Mouse (Mus musculus) heart, embryonic 10.5 days (tissue): Measurements from ENCODE around the gene Ccdc88a. TPM values are rescaled to one million over a fixed set of nuclear protein-coding genes. Genes with fewer than 3 reads are reported as not detected.
A peak's percentile ranks its signal among the peaks of the same experiment; 100 is the strongest.
"Not testable (repeated sequence)": the region's sequence is repeated elsewhere in the genome, so short reads cannot be mapped to it uniquely, and the experiment has no call there.

Experiments used
- DNase-seq: peaks from one replicate; pipeline ENCODE4 v3.0.0-alpha.2; 2017; ENCODE audit warnings: low spot score
- H3K27ac ChIP-seq: fragments of 300-500 bp; sonication (generic); 2 replicates; pipeline ENCODE4 v1.5.1; 2016; ENCODE audit warnings: mild to moderate bottlenecking
- H3K27me3 ChIP-seq: fragments of 300-500 bp; sonication (generic); 2 replicates; pipeline ENCODE4 v1.6.1; 2016; ENCODE audit warnings: mild to moderate bottlenecking; ENCODE audit not compliant: poor library complexity, insufficient read depth, severe bottlenecking
- H3K36me3 ChIP-seq: fragments of 300-500 bp; sonication (generic); 2 replicates; pipeline ENCODE4 v1.6.1; 2016; ENCODE audit warnings: mild to moderate bottlenecking, moderate library complexity
- H3K4me1 ChIP-seq: fragments of 300-500 bp; sonication (generic); 2 replicates; pipeline ENCODE4 v1.6.1; 2016; ENCODE audit warnings: mild to moderate bottlenecking
- H3K4me3 ChIP-seq: fragments of 300-500 bp; sonication (generic); 2 replicates; pipeline ENCODE4 v1.5.1; 2016; ENCODE audit warnings: mild to moderate bottlenecking, moderate library complexity
- H3K9me3 ChIP-seq: fragments of 300-500 bp; sonication (generic); 2 replicates; pipeline ENCODE4 v1.6.1; 2016; ENCODE audit warnings: mild to moderate bottlenecking, moderate library complexity
- WGBS: fragments of 180-500 bp; shearing (Covaris S2); methylation state at CpG from one replicate; pipeline ENCODE4 v1.1.7; 2016; 5-methylcytosine and 5-hydroxymethylcytosine counted together
- polyA plus RNA-seq: library from polyadenylated mRNA; unstranded; fragments of >200 nt; fragmentation: Nextera tagmentation; extraction: Ambion mirVana; gene quantifications from 2 replicates; pipeline ENCODE4 v1.2.1, GENCODE M21; 2016

Gene Ccdc88a
- polyA plus RNA-seq, 1 experiment from 2014 or later: 32.3 TPM

GRCm38 (mm10) chr11:29503948-29504893 lies 130.8 kb downstream of the Ccdc88a start:
- 84% methylated on average over 10 of the region's 10 CpGs for WGBS
- peaks cover 43% of the 10 kb centered on the region for H3K36me3 ChIP-seq
- DNase-seq: no peak

DNA sequence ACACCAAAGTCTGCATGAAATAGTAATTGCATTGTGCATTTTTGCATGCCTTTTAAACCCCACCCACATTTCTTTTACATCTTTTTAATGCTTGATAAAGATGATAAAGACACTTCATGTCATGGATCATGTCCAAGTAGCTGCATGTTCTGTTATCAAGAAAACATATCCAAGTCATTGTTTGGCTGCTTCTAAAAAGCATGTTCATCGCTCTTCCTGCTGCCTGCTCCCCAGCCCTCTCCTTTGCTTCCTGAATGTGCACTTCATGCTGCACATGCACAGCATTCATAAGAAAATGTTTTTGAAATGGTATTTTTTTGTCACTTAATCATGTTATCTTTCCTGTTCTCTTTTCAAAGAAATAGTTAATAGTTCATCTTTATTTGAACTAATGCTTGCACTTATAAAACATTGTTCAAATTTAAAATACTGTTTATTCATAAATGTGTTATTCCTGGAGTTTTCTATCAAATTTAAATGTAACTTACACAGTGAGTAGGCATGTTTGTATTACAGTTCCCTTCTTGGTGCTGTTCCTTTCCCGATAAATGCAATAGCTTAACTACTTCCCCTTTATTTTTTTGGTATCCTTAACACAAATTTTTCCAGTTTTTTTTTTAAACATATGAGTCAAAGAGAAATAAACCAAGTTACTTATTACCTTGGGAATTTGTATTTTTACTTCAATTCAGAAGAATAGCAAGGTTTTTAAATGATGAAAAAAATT lies 131.6 kb downstream of the Ccdc88a start:
- H3K36me3 ChIP-seq: peaks cover 38% of the 10 kb centered on the region
- H3K27ac ChIP-seq: no peak overlapping the region
- WGBS: 95% methylated on average over 2 of the region's 2 CpGs

More at GRCm38 (mm10) chr11:29503948-29504893, 130.8 kb downstream of the Ccdc88a start:
- Histone ChIP-seq H3K9me3 (no peaks in the 10 kb centered on the region), H3K4me1 (no peaks in the 10 kb centered on the region), H3K4me3 (no peak overlapping the region), H3K27ac (no peak overlapping the region), H3K27me3 (no peaks in the 10 kb centered on the region)

GRCm38 (mm10) chr11:29509421-29509820 lies 136.0 kb downstream of the Ccdc88a start:
- Histone ChIP-seq H3K27ac (no peak overlapping the region), H3K27me3 (no peaks in the 10 kb centered on the region), H3K4me3 (no peak overlapping the region), H3K9me3 (no peaks in the 10 kb centered on the region), H3K36me3 (peaks cover 36% of the 10 kb centered on the region), H3K4me1 (peaks cover 5% of the 10 kb centered on the region; the same call in 1 of the 2 replicates)
- no peak for DNase-seq
- WGBS: 94% methylated on average over 1 of the region's 1 CpGs

More for the DNA sequence above, 131.6 kb downstream of the Ccdc88a start:
- H3K9me3 ChIP-seq: no peaks in the 10 kb centered on the region
- H3K4me1 ChIP-seq: no peaks in the 10 kb centered on the region
- H3K27me3 ChIP-seq: no peaks in the 10 kb centered on the region
- DNase-seq: no peak
- no peak overlapping the region for H3K4me3 ChIP-seq

DNA sequence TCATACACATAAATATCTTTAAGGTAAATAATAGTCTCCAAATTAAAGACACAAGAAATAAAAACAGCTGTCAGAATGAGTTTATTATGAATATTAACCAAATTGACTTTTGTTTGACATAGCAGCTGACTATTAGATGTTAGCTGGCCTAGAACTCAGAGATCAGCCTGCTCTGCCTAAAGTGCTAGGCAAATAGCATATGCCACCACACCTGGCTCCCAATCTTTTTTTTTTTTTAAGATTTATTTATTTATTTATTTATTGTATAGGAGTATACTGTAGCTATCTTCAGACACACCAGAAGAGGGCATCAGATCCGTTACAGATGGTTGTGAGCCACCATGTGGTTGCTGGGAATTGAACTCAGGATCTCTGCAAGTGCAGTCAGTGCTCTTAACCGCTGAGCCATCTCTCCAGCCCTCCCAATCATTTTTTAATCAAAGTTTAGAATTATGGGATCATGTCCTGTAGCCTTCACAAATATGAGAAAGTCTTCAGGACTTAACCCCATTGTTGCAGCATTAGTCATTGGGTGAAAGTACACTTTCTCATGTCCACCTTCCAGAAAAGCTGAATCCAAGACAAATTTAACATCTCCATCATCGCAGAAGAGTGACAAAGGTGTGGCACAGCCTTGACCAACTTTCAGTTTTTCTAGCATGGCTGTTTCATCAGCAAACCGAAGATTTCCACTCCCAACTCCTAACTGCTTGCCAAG lies 139.5 kb downstream of the Ccdc88a start:
- Histone ChIP-seq H3K4me1 (peaks cover 5% of the 10 kb centered on the region; the same call in 1 of the 2 replicates), H3K36me3 (peaks cover 19% of the 10 kb centered on the region), H3K27ac (no peak overlapping the region), H3K4me3 (no peak overlapping the region), H3K27me3 (no peaks in the 10 kb centered on the region), H3K9me3 (no peaks in the 10 kb centered on the region)
- no peak for DNase-seq
- 89% methylated on average over 4 of the region's 4 CpGs for WGBS

- DNase-seq: no peak
- Histone ChIP-seq H3K36me3 (peaks cover 19% of the 10 kb centered on the region), H3K27ac (peak overlapping the region; percentile 95), H3K4me3 (peak overlapping the region; percentile 78), H3K4me1 (peaks cover 5% of the 10 kb centered on the region; the same call in 1 of the 2 replicates), H3K9me3 (no peaks in the 10 kb centered on the region), H3K27me3 (no peaks in the 10 kb centered on the region)
- WGBS: 25% methylated on average over 10 of the region's 10 CpGs
Observed at GRCm38 (mm10) chr11:29514325-29514681, 140.8 kb downstream of the Ccdc88a start.

DNA sequence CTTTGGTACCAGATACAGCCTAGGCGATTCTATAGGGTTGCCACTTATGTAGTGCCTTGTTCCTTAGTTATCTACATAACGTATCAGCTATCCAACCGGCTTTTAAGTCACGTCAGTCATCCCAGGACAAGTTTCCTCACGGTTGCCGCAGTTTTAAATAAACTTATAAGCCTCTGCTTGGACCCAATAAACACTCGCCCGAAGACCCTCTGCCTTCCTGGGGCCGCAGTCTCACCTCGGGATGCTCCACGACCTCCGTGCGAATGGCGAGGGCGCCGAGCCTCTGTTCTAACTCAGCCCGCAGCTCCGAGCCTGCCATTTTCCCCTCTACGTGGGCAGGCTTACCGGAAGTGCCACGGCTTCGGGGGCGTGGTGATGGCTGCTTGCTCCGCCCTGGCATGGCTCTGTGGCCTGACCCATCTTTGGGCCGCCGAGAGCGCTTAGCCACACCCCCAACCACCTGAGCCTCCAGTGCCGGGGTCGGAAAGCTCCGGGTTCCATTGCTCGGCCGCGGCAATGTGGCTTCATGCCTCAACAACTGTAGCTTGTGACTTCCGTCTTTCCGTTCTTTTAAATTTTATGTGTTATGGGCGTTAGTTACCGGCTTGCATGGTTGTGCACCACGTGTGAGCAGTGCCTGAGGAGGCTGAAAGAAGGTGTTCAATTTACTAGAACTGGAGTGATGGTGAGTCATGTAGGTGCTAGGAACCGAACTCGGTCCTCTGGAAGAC lies 141.4 kb downstream of the Ccdc88a start, which contains the start of gene Prorsd1:
TSS of gene Prorsd1 (minus strand) at position 352 of the 731 bp plus-strand sequence.
- 3% methylated on average over 40 of the region's 40 CpGs for WGBS
- H3K9me3 ChIP-seq: no peaks in the 10 kb centered on the region
- peak; percentile 97 for DNase-seq
- peaks cover 19% of the 10 kb centered on the region for H3K36me3 ChIP-seq
- H3K4me3 ChIP-seq: peak within 1 kb of the TSS; percentile 78
- H3K27ac ChIP-seq: peak within 1 kb of the TSS; percentile 95
- no peaks in the 10 kb centered on the region for H3K27me3 ChIP-seq
- H3K4me1 ChIP-seq: peaks cover 5% of the 10 kb centered on the region; the same call in 1 of the 2 replicates

GRCm38 (mm10) chr11:29525988-29526794 lies 152.7 kb downstream of the Ccdc88a start, which contains the start of gene Mtif2:
TSS of gene Mtif2 (plus strand) at chr11:29526408.
- no peaks in the 10 kb centered on the region for H3K9me3 ChIP-seq
- H3K36me3 ChIP-seq: peaks cover 13% of the 10 kb centered on the region
- H3K4me1 ChIP-seq: peaks cover 8% of the 10 kb centered on the region; the same call in 1 of the 2 replicates
- 2% methylated on average over 47 of the region's 47 CpGs for WGBS
- peak; percentile 95 for DNase-seq
- peak within 1 kb of the TSS; percentile 78 for H3K4me3 ChIP-seq
- H3K27me3 ChIP-seq: no peaks in the 10 kb centered on the region
- H3K27ac ChIP-seq: peak within 1 kb of the TSS; percentile 96

DNA sequence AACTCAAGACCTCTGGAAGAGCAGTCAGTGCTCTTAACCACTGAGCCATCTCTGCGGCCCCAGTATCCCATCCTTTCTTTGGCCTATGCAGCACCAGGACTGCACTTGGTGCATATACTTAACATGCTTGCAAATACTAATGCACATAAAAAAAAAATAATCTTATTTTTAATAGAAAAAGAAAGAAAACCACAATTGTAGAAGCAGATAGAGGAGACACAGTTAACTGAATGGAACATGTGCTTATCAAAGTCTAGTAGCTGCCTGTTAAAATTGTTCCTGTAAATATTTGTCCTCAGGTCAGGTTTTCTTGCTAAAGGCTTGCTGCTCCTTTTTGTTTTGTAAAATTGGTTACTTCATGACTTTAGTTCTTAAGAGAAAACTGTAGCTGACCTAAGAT lies 164.7 kb downstream of the Ccdc88a start:
- no peaks in the 10 kb centered on the region for H3K27me3 ChIP-seq
- no peak for DNase-seq
- no peaks in the 10 kb centered on the region for H3K9me3 ChIP-seq
- H3K36me3 ChIP-seq: peaks cover 74% of the 10 kb centered on the region
- H3K4me1 ChIP-seq: no peaks in the 10 kb centered on the region
- no peak overlapping the region for H3K4me3 ChIP-seq
- WGBS: 94% methylated on average over 1 of the region's 1 CpGs
- no peak overlapping the region for H3K27ac ChIP-seq

GRCm38 (mm10) chr11:29544225-29544945 lies 170.9 kb downstream of the Ccdc88a start:
- H3K27me3 ChIP-seq: no peaks in the 10 kb centered on the region
- no peak for DNase-seq
- peaks cover 61% of the 10 kb centered on the region for H3K36me3 ChIP-seq
- H3K4me1 ChIP-seq: peaks cover 4% of the 10 kb centered on the region; the same call in 1 of the 2 replicates
- no peak overlapping the region for H3K27ac ChIP-seq
- 89% methylated on average over 3 of the region's 3 CpGs for WGBS
- H3K4me3 ChIP-seq: no peak overlapping the region
- no peaks in the 10 kb centered on the region for H3K9me3 ChIP-seq

DNA sequence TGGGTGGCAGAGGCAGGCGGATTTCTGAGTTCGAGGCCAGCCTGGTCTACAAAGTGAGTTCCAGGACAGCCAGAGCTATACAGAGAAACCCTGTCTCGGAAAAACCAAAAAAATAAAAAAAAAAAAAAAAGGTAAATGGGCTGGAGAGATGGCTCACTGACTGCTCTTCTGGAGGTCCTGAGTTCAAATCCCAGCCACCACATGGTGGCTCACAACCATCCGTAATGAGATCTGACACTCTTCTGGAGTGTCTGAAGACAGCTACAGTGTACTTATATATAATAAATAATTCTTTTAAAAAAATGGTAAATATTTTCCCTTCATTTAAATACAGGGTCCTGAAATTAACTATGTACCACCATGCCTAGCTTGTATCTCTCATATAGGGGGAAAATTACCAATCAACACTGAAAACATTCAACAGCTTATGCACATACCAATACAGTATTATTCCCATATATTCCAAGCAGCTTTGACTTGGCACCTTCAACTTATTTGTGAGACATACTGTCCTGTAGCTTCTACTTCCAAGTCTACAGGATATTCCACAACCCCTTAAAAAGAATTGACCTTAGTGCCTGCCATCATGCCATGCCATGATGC lies 171.8 kb downstream of the Ccdc88a start:
- not testable (repeated sequence) for H3K9me3 ChIP-seq, H3K4me1 ChIP-seq, H3K27ac ChIP-seq, DNase-seq, H3K27me3 ChIP-seq, H3K4me3 ChIP-seq
- H3K36me3 ChIP-seq: peaks cover 55% of the 10 kb centered on the region
- WGBS: 85% methylated on average over 4 of the region's 4 CpGs
